Mouse (Mus musculus): Measurements from ENCODE around the gene Exog. TPM values are rescaled to one million over a fixed set of nuclear protein-coding genes. Genes with fewer than 3 reads are reported as not detected.

The Exog gene
- polyA plus RNA-seq, 1 experiment from 2014 or later, result 43.7 TPM

DNA sequence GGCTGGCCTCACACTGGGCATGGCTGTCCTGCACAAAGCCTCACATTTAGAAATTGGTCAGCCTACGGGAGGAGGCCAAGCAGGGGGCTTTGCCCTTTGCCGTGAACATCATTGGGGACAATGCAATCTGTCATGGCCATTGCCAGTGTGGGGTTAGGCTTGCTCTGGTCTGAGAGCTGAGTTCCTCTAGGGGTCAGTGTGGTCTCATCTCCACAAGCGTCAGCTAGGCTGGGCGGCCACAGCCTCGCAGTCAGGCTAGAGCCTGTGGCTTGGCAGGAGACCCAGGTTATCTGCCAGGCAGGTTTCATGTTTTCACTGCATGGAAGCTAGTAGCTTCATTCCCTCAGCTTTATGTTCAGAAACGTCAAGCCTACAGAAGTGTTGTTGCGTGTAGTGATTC, 20.9 kb downstream of the Exog start:
- H3K4me3 ChIP-seq, result no peak overlapping the region
- no peaks in the 10 kb centered on the region for H3K27me3 ChIP-seq
- H3K9ac ChIP-seq, result no peak overlapping the region
- H3K36me3 ChIP-seq, result peaks cover 64% of the 10 kb centered on the region
- H3K9me3 ChIP-seq (replicated peaks), result no peaks in the 10 kb centered on the region
- H3K27ac ChIP-seq, result no peak overlapping the region
- no peak overlapping the region for H3K4me2 ChIP-seq (replicated peaks)
- WGBS, result 59% methylated on average over 7 of the region's 7 CpGs
- no peaks in the 10 kb centered on the region for H3K4me1 ChIP-seq
- peak; percentile 63; the same call in 1 of the 2 replicates for ATAC-seq (ENCODE audit: low FRiP score)

GRCm38 (mm10) chr9:119469691-119470353, 25.1 kb downstream of the Exog start:
- Histone ChIP-seq H3K9me3 (replicated peaks) (no peaks in the 10 kb centered on the region), H3K36me3 (peaks cover 37% of the 10 kb centered on the region), H3K4me1 (peaks cover 2% of the 10 kb centered on the region), H3K27ac (no peak overlapping the region), H3K9ac (no peak overlapping the region), H3K4me2 (replicated peaks) (no peak overlapping the region), H3K27me3 (no peaks in the 10 kb centered on the region), H3K4me3 (no peak overlapping the region)
- no peak for ATAC-seq (ENCODE audit: low FRiP score)
- WGBS, result 78% methylated on average over 8 of the region's 8 CpGs

GRCm38 (mm10) chr9:119472412-119472918, 27.7 kb downstream of the Exog start:
- no peak for ATAC-seq (ENCODE audit: low FRiP score)
- 75% methylated on average over 11 of the region's 11 CpGs for WGBS
- Histone ChIP-seq H3K4me1 (peaks cover 3% of the 10 kb centered on the region), H3K4me3 (no peak overlapping the region), H3K27ac (no peak overlapping the region), H3K36me3 (peaks cover 15% of the 10 kb centered on the region; the same call in 1 of the 2 replicates), H3K27me3 (no peaks in the 10 kb centered on the region), H3K9ac (no peak overlapping the region), H3K9me3 (replicated peaks) (no peaks in the 10 kb centered on the region), H3K4me2 (replicated peaks) (no peak overlapping the region)

DNA sequence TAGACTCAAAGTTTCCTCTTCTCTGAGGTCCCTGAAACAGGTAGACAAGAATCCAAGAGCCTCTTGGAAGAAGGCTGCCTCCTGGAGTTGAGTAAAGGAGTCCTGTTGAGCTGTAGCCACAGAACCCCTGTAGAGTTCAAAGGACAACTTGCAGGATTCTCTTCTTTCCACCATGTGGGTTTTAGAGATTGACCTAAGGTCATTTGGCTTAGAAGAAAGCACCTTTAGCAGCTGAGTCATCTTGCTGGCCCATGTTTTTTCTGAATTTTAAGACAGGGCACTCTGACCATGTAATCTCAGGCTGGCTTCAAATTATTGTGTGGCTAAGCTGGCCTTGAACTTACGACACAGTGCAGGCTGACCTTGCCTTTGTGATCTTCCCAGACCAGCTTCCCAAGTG, 28.3 kb downstream of the Exog start:
- H3K4me3 ChIP-seq, result no peak overlapping the region
- H3K27me3 ChIP-seq, result no peaks in the 10 kb centered on the region
- no peak for ATAC-seq (ENCODE audit: low FRiP score)
- no peaks in the 10 kb centered on the region for H3K9me3 ChIP-seq (replicated peaks)
- whole genome bisulfite sequencing, result 86% methylated on average over 1 of the region's 1 CpGs
- H3K36me3 ChIP-seq, result 0 out of 2 replicates have a peak, but pooled peaks cover 10% of the 10 kb centered on the region
- no peak overlapping the region for H3K4me2 ChIP-seq (replicated peaks)
- no peak overlapping the region for H3K27ac ChIP-seq
- H3K4me1 ChIP-seq, result peaks cover 5% of the 10 kb centered on the region
- no peak overlapping the region for H3K9ac ChIP-seq

- no peak overlapping the region for H3K4me2 ChIP-seq (replicated peaks)
- 0 out of 2 replicates have a peak, but pooled peaks cover 5% of the 10 kb centered on the region for H3K36me3 ChIP-seq
- WGBS, result 77% methylated on average over 9 of the region's 9 CpGs
- H3K27me3 ChIP-seq, result no peaks in the 10 kb centered on the region
- peaks cover 5% of the 10 kb centered on the region for H3K4me1 ChIP-seq
- no peaks in the 10 kb centered on the region for H3K9me3 ChIP-seq (replicated peaks)
- no peak for ATAC-seq (ENCODE audit: low FRiP score)
- H3K4me3 ChIP-seq, result no peak overlapping the region
- H3K9ac ChIP-seq, result no peak overlapping the region
- H3K27ac ChIP-seq, result no peak overlapping the region
These were observed 28.9 kb downstream of the Exog start for GRCm38 (mm10) chr9:119473608-119474164.

DNA sequence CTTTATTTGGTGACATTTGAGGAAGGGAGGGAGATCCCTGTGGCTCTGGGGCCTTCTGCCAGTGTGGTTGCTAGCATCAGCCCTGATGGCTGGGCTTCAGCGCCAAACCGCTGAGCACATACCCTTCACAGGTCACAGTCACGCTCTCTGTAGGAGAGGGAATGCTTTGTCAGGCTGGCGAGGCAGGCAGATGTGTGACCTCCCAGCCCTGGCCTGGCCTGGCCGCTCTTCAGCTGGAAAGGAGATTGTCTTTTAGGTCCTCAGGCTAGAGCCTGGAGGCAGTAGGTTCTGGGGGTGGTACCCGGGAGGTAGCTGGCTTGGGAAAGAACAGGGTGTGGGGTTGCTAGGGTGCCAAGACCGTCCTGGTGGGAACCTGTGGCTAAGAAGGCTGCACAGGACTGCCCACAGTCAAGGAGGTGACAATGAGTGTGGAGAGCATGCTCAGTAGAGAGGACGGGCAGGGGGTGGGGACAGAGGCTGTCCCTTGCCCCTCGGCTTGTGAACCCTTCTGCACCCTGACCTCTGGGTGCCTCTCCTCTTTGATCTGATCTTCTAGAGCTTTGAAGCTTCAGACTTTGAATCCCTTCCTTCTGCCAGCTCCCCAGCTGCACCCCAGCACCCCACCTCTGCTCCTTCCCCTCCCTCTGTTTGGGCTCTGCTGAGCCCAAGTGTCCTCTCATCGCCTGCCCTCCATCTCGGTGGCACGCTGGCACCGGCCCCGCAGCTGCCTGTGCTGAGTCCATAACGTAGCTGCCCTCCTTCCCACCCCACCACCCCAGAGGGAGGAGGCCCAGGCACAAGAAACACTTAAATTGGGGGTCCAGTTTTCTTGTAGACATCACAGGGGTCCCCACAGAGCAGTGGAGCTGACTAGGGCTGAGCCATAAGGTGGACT, 30.2 kb downstream of the Exog start:
- Histone ChIP-seq H3K36me3 (0 out of 2 replicates have a peak, but pooled peaks cover 5% of the 10 kb centered on the region), H3K4me3 (no peak overlapping the region), H3K4me2 (replicated peaks) (no peak overlapping the region), H3K27ac (no peak overlapping the region), H3K27me3 (no peaks in the 10 kb centered on the region), H3K4me1 (peaks cover 15% of the 10 kb centered on the region), H3K9me3 (replicated peaks) (no peaks in the 10 kb centered on the region), H3K9ac (no peak overlapping the region)
- no peak for ATAC-seq (ENCODE audit: low FRiP score)
- WGBS, result 56% methylated on average over 15 of the region's 15 CpGs

- H3K9ac ChIP-seq, result no peak overlapping the region
- H3K27ac ChIP-seq, result no peak overlapping the region
- no peaks in the 10 kb centered on the region for H3K36me3 ChIP-seq
- no peaks in the 10 kb centered on the region for H3K9me3 ChIP-seq (replicated peaks)
- no peak overlapping the region for H3K4me2 ChIP-seq (replicated peaks)
- no peaks in the 10 kb centered on the region; the same call in 1 of the 2 replicates for H3K27me3 ChIP-seq
- H3K4me1 ChIP-seq, result peaks cover 15% of the 10 kb centered on the region
- no peak for ATAC-seq (ENCODE audit: low FRiP score)
- H3K4me3 ChIP-seq, result no peak overlapping the region
- WGBS, result 40% methylated on average over 6 of the region's 6 CpGs
These were observed 33.0 kb downstream of the Exog start for GRCm38 (mm10) chr9:119477754-119478153.

DNA sequence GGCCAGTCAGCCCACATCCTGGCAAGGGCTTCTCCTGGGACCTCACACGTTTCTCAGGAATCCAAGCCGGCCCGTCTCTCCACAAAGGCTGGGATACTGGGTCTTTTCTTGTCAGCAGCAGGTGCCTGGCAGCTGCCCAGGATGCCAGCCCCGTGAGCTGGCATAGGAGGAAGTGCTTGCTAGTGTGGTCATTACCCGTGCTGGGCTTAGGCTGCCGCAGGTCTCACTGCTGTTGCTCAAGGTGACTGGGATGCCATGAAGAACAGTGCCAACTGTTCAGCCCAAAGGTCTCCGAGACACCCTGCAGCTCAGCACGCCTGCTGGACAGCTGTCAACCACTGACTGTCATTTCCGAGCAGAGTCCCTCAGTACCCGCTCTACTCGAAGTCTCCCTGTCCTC, 33.6 kb downstream of the Exog start:
- Histone ChIP-seq H3K4me2 (replicated peaks) (no peak overlapping the region), H3K36me3 (no peaks in the 10 kb centered on the region), H3K4me3 (no peak overlapping the region), H3K4me1 (peaks cover 15% of the 10 kb centered on the region), H3K27ac (no peak overlapping the region), H3K9ac (no peak overlapping the region), H3K27me3 (no peaks in the 10 kb centered on the region; the same call in 1 of the 2 replicates), H3K9me3 (replicated peaks) (no peaks in the 10 kb centered on the region)
- WGBS, result 82% methylated on average over 11 of the region's 11 CpGs
- ATAC-seq (ENCODE audit: low FRiP score), result no peak

GRCm38 (mm10) chr9:119479297-119479696, 34.6 kb downstream of the Exog start:
- peaks cover 23% of the 10 kb centered on the region for H3K4me1 ChIP-seq
- H3K9ac ChIP-seq, result no peak overlapping the region
- H3K9me3 ChIP-seq (replicated peaks), result no peaks in the 10 kb centered on the region
- H3K27me3 ChIP-seq, result no peaks in the 10 kb centered on the region; the same call in 1 of the 2 replicates
- no peak overlapping the region for H3K4me2 ChIP-seq (replicated peaks)
- H3K36me3 ChIP-seq, result no peaks in the 10 kb centered on the region
- ATAC-seq (ENCODE audit: low FRiP score), result no peak
- H3K4me3 ChIP-seq, result no peak overlapping the region
- H3K27ac ChIP-seq, result no peak overlapping the region
- 63% methylated on average over 8 of the region's 8 CpGs for WGBS

DNA sequence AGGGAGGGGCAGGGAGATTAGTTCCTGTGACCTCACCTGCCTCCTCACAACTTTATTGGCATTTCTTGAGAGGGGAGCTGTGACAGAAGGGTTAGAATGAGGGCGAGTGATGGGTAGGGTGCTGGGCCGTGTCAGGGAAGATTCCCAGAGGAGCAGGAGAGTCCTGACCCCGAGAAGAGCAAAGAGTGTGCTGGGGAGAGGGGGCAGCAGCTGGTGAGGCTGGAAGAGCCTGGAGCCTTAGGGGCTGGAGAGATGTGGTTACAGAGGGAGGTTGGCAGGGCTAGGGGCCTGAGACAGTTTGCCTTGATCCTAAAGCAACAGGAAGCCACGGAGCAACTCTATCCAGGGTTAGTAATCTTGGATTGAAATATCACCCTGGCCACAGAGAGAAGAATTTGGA, 36.9 kb downstream of the Exog start:
- ATAC-seq (ENCODE audit: low FRiP score), result no peak
- Histone ChIP-seq H3K4me2 (replicated peaks) (no peak overlapping the region), H3K27me3 (no peaks in the 10 kb centered on the region; the same call in 1 of the 2 replicates), H3K4me3 (no peak overlapping the region), H3K36me3 (no peaks in the 10 kb centered on the region), H3K9ac (no peak overlapping the region), H3K27ac (no peak overlapping the region), H3K4me1 (peaks cover 23% of the 10 kb centered on the region), H3K9me3 (replicated peaks) (no peaks in the 10 kb centered on the region)
- 81% methylated on average over 4 of the region's 4 CpGs for WGBS

- no peaks in the 10 kb centered on the region for H3K36me3 ChIP-seq
- WGBS, result 49% methylated on average over 23 of the region's 23 CpGs
- no peak overlapping the region for H3K27ac ChIP-seq
- no peak overlapping the region for H3K4me2 ChIP-seq (replicated peaks)
- ATAC-seq (ENCODE audit: low FRiP score), result peak; percentile 63; the same call in 1 of the 2 replicates
- H3K4me1 ChIP-seq, result peaks cover 20% of the 10 kb centered on the region
- H3K9me3 ChIP-seq (replicated peaks), result no peaks in the 10 kb centered on the region
- no peak overlapping the region for H3K4me3 ChIP-seq
- H3K9ac ChIP-seq, result no peak overlapping the region
- H3K27me3 ChIP-seq, result no peaks in the 10 kb centered on the region; the same call in 1 of the 2 replicates
These were observed 39.0 kb downstream of the Exog start for GRCm38 (mm10) chr9:119483554-119484353.
